Mouse (Mus musculus) neutrophil, adult 83 days (primary cell): ENCODE results near the gene Rab9b. TPM values are rescaled to one million over a fixed set of nuclear protein-coding genes. Genes with fewer than 3 reads are reported as not detected.

ENCODE experiments used
- total RNA-seq, 2 experiments: library from RNA; stranded (reverse); gene quantifications; one replicate each; pipeline ENCODE4 v1.2.4; 2023

Rab9b gene
- total RNA-seq = not detected

GRCm38 (mm10) chrX:136868061-136869040 is at the start of gene Rab9b:
Gene Rab9b (minus strand): TSS chrX:136868755.

GRCm38 (mm10) chrX:136822371-136822770 is 46.2 kb downstream of the Rab9b start, which contains the start of gene Plp1:
Gene Plp1 (plus strand): TSS chrX:136822671.

Other genes with a start within 250 kb of the Rab9b start
- gene Tceal1, start 160.8 kb downstream of the Rab9b start, total RNA-seq = under 1 TPM in 1 of 2 experiments, not detected in 1; 0.13 TPM
- gene Morf4l2, start 125.1 kb downstream of the Rab9b start, total RNA-seq = 100 to 1,000 TPM in 1 of 2 experiments, 10 to 100 TPM in 1; 97.3 to 116 TPM
- gene Glra4, start 88.6 kb downstream of the Rab9b start, total RNA-seq = not detected
- under 1 TPM; 0.15 to 0.22 TPM for gene Plp1, start 46.1 kb downstream of the Rab9b start, total RNA-seq
- gene H2bfm, start 58.6 kb upstream of the Rab9b start, total RNA-seq = not detected
- 1 to 10 TPM; 2.1 to 6.0 TPM for gene Tmsb15b2, start 106.7 kb upstream of the Rab9b start, total RNA-seq
- gene Tmsb15l, start 108.1 kb upstream of the Rab9b start, total RNA-seq = not detected
- 1 to 10 TPM in 1 of 2 experiments, not detected in 1; 1.8 TPM for gene Tmsb15b1, start 108.1 kb upstream of the Rab9b start, total RNA-seq
- gene Zcchc18, start 124.4 kb upstream of the Rab9b start, total RNA-seq = not detected
- 1 to 10 TPM; 3.0 to 7.5 TPM for gene Slc25a53, start 169.5 kb upstream of the Rab9b start, total RNA-seq
- gene Fam199x, start 180.8 kb upstream of the Rab9b start, total RNA-seq = 1 to 10 TPM; 3.1 to 3.4 TPM